Mouse (Mus musculus) brain, embryonic 14.5 days (tissue): ENCODE data around the gene Sipa1l1.

Experiments used
- CTCF ChIP-seq: fragments of 200-500 bp; IDR thresholded peaks from 2 replicates; pipeline ENCODE4 v1.5.1; 2012; ENCODE audit warnings: inconsistent platforms, mild to moderate bottlenecking, moderate library complexity, borderline replicate concordance; ENCODE audit not compliant: insufficient read depth, insufficient read length; ENCODE audit errors: extremely low read depth
- POLR2A ChIP-seq: fragments of 200-500 bp; IDR thresholded peaks from 2 replicates; pipeline ENCODE4 v1.6.1; 2012; ENCODE audit warnings: mild to moderate bottlenecking, inconsistent platforms, borderline replicate concordance; ENCODE audit not compliant: poor library complexity, insufficient read depth, insufficient read length, severe bottlenecking; ENCODE audit errors: extremely low read depth

DNA sequence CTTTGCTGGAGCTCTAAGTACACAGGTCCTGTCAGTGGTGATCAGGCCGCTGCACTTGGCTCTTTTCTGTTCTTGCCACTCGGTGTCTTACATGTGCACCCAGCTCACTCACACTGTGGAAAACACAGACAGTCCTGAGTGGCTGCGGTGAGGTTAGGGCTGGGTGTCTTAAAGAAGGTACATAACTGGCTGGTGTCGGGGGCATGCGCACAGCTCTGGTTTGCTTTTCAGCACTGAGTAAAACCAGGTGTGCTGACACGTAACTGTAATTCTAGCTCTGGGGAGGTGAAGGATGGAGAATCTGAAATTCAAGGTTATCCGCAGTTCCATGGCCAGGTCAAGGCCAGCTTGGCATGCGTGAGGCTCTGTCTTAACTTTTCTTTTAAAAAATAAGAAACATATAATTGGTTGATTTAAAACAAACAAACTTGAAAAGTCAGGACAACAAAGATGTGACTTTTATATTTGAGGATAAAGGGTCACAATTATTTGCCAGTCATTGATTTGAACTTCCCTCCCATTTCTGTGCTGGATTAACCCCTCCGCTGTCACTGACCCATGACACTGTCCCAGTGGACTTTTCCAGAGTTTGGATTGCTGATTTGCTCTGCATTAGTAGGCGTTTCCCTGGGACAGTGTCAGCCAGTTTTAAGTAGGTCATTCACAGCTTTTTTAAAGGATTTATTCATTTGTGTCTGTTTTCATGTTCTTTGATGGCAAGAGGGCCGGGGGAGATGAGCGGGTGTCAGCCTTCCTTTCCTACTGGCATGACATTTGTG lies 163.9 kb downstream of the Sipa1l1 start:
- TF ChIP-seq CTCF (no peak), POLR2A (no peak)
